Mouse (Mus musculus): ENCODE results near the gene Limk1.

Gene Limk1

DNA sequence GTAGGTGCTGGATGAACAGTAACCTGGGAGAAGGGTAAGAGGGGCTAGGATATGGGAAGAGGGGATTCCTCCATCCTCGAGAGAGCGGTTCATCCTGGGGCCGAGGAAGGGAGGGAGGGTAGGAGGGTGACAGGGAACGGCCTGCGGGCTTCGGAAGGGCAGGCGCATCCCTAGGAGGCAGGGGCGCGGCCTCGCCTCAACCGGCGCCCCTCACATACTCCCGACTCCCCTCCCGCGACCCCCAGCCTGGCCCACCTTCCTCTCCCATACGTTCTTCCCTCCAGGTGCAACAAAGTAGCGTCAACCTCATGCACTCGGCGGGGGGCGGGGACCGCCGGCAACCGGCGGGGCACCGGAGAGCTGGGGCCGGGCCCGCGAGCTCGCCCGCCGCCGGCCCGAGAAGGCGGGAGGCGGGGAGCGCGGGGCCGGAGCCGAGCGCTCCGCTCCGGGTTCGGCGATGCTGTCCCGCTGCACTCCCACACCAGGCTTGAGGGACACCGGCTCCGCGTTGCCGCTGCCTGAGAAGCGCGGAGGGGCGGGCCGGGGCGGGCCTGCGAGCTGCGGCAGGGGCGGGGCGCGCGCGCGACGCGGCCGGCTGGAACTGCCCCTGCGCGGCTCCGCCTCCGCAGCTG, at the start of gene Limk1:
Limk1 (minus strand) TSS at position 513 of the 632 bp plus-strand sequence.
- DNase-seq, result no peak

DNA sequence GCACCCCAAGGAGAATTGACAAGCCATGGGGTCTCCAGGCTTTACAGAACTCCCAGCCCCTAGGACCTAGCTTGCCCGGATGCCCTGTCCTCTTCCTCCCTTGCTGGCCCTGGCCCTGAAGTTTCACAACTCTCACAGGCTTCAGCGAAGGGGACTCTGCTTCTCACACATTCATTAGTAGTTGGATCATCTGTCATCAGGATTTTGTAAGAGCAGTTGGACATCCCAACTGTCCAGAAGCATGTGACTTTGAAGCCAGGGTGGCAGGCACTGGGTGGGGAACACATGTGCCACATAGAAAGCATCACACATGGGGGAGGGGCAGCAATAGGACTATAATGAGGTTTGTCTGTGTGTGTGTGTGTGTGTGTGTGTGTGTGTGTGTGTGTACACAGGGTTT, 46.5 kb upstream of the Limk1 start:
- no peak for DNase-seq

DNA sequence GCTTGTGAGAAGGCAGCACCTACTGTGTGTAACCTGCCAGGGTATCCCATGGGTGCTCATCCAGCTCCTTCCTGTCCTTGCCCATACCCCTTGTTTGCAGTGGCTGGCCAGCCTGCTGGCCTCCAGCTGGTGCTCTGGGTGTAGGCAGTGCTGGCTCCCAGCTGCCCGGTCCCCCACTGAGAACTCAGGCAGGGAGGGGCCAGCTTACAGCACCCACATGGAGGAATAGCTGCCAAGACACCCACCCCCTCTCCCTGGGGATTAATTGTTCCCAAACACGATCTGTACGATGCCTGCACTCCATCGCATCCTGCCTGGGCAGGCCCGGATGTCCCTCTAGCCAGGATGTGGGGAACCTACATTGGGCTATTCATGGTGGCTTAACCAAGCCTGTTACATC, 45.7 kb upstream of the Limk1 start:
- DNase-seq, result no peak

DNA sequence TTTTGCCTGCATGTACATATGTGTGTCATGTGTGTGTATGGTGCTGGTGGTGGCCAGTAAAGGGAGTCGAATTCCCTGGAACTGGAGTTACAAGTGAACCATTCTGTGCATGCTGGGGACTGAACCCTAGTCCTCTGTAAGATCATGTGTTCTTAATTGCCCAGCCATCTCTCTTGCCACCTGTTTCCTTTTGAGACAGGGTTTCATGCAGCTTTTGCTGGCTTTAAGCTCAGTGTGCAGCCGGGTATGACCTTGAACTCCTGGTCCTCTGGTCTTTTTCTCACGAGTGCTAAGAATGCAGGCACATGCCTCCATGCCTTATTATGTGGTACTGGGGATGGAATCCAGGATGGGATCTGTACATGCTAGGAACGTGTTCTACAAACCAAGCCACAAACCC, 44.8 kb upstream of the Limk1 start:
- no peak for DNase-seq

DNA sequence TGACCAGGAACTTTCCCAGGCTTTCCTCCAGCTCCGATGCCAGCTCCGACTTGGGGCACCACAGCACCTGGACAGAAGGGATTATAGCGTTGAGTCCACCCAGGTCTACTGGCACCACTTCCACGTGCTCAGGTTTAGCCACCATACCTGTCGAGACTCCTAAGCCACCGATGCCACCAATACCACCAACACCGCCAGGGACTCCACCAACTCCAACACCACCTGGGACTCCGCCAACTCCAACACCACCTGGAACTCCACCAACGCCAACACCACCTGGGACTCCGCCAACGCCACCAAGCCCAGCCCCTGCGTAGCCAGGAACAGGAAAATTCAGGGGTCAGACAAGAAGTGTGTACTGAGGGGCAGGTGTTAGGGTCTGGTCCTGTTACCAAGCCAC, 40.7 kb upstream of the Limk1 start:
- no peak for DNase-seq

DNA sequence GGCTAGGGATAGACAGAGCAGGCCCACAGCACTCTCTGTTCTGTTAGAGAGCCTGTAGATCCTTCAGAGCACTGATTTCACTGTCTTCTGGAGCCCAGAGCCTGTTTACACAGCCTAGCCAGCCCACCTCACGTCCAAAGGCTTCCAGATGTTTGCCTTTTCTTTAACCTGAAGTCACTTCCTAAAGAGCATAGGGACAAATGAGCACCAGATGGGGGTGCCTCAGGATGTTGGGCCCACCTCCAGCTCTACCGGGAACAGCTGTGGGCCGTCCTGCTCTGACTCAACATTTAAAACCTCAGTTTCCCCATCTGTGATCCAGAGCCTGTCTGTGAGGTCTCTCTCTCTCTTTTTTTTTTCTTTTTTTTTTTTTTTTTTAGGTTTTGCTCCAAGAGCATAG, 40.1 kb upstream of the Limk1 start:
- peak; percentile 62 for DNase-seq

DNA sequence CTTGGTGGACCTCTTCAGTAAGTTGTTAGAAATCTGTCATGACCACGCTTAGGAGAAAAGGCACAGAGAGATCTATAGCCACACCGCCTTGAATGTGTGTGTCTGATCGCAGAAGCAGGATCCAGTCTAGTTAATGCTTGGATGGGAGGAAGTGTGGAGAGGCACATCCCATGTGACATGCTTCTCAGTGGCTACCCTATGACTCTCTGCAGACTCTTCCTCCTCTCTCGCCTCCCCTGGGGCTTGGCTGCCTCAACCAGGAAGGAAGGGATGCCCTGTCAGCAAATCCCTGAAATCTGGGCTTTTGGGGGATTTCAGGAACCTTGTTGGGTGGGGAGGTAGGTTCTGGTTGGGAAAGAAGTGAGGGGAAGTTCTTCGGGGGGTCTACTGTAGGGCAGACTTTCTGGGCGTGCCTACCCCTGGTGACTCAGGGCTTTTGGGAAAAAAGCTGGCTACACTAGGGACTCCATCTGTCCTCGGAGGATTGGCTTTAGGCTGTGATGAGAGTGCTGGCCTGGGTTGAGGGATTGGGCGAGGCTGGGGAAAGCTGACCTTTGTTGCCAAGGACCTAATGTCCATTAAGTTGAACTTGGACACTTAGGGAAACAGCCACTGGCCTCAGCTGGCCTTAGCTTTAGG, 38.7 kb upstream of the Limk1 start:
- no peak for DNase-seq

DNA sequence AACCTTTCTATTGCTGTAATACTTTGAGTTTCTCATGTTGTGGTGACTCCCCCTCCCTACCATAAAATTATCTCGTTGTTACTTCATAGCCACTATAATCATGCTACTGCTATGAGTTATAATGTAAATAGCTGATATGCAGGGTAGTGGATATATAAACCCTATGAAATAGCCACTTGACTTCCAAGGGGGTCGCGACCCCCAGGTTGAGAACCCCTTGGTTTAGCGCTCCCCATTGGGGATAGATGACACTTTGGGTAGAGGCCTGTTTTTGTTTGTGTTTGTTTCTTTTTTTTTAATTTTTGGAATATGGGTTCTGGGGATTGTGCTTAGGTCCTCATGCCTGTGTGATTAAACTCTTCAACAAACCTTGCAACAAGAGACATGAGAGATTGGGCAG, 36.9 kb upstream of the Limk1 start:
- no peak for DNase-seq

DNA sequence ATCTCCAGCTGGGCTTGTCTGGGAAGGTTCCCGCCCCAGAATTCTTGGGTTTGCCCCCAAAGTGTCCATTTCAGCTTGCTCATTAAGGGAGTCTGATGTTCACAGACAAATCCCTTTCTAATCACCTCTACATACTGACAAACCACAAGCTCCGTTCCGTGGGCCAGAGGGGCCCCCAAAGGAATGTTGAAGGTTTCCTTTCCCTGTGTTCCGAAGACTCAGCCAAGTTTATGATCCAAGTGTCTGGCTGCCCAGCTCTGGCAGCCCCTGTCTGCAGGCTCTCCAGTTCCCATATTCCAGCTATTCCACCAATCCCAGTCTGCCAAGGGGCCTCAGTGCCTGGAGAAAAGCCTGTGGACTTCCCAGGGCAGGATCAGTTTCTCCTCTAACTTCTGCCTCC, 31.7 kb upstream of the Limk1 start:
- DNase-seq, result no peak

DNA sequence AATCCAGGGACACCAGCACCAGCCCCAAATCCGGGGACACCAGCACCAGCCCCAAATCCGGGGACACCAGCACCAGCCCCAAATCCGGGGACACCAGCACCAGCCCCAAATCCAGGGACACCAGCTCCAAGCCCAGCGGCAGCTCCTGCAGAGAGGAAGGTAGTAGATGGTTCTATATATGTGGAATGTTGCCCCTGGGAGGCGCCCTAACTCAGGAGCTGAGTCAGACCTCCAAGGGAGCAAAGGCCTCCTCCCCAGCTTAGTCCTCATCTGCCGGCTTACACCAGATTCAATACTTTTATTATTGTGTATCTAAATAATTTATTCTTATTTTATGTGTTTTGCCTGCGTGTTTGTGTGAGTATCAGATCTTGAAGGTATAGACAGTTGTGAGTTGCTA, 22.7 kb upstream of the Limk1 start:
- DNase-seq, result no peak

DNA sequence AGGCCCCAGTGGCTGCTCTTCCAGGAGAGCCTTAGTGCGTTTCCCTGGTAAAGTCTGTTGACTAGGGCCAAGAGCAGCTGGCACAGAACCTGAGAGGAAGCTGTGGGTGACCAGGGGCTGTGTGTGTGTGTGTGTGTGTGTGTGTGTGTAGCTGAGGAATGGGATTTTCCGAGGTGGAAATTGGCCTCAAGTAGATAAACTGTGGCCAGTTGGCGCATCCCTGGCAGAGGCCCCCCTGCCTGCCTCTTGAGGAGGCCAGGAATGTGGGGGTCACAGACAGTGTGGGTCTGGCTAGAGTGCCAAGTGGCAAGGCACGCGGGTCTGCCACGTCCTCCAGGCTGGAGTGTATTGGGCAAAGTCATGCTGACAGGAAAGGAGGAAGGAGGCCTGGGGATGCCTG, 20.9 kb upstream of the Limk1 start:
- DNase-seq, result no peak

DNA sequence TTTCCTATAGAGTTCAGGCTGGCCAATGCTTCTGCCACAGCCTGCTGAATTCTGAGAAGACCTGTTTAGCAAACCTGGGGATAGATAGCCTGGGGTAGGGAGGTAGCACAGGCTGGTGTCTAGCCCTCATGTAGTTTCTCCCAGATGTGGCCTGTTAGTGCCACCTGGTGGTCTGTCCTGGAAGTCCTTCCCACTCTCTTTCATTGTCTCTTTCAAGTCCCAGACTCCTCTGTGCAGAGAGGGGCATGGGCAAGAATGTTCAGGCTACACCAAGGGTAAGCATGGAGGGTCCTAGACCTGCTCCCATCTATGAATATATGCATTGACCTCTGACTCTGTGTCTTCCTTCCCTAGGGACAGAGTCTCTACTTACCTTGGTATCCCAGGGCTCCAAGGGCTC, 15.8 kb upstream of the Limk1 start:
- peak; percentile 75 for DNase-seq

DNA sequence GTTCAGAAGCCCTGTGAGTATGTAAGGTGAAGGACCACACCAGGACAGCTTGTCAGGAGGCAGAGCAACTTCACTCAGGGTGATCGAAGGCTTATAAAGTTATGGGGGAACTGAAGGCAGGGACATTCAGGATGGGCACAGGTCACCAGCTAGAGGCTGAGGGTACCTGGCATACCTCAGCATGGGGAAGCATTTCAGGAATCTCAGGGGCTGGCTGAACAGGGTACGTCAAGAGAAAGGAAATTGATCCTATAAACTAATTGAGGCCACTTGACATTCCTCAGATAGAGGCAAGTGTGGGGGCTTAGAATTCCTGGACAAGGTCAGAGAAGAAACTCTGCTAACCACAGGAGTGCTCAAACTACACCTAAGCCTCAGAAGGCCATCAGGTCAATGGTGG, 7.1 kb upstream of the Limk1 start:
- DNase-seq, result no peak

DNA sequence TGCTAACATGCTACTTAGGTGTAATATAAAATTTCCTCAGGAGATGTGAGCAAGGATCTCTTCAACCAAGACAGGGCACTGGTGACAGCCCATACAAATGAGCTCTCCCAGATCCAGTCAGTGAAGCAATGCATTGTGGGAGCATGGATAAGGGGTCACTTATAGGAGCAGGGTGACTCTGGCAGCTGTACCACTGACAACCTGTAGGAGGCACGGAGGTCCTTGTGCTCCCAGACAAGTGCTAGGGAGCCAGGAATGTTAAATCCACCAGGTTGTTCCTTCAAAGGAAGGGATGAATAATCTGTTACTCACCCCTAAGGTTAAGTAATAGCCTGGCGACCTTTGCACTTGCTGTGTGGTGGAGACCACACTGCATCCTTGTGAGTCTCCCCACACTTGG, 6.7 kb upstream of the Limk1 start:
- peak; percentile 33 for DNase-seq

DNA sequence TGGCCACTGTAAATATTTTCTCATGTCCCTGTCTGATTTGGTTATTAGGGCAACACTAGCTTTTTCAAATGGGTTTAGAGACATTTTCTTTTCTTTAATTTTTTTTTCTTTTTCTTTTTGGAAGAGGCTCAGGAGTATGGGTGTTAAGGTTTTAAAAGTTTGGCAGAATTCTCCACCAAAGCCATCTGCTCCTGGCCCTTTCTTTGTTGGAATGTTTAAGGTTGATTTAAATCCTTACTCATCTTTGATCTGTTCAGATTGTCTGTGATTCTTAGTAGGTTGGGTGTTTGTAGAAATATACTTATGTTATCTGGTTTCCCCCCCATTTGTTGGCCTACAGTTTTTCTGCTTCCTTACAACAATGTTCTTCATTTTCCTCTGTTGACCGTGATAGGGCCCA, 4.3 kb upstream of the Limk1 start:
- DNase-seq, result no peak

DNA sequence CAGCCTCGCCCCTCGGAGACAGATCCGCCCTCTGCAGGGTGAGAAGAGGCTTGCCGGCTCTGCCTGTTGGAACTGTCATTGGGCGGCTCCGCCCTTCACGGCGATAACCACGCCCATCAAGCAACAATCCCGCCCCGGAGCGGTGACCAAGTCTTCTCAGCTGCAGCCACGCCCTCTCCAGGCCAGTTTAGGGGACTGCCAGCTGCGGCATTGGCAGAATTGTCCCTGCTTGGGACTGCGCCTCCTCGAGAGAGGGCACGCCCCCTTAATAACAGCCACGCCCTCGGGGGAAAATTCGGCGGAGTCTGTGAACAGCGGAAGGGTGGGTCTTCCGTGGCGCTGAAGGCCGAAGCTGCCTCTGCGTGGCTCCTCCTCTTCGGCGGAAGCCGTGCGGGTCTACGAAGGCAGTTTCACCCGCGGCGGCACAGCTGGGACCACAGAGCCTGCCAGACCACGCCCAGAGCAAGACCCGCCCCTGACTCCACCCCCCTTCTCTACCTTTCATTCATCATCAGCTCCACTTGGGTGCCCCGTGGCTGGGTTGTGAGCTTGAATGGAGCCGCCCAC, 403 bp upstream of the Limk1 start:
- DNase-seq, result peak; percentile 99

DNA sequence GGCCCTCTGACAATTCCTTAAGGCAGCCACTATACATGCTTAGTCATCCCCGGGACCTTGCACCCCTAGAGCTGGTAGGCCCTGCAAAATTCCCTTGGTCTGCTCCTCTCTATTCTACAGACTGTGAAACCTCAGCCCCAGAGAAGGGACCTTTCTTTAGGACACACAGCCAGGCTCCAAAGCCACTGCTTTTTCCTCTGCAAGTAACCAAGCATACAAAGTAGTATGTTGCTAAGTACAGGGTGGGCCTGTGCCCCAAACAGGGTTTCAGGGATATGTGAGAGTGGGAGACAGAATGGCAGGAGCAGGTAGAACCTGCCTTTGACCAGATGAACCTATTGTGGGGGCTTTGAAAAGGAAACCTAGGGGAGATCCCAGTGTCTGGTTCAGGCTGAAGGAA, 1.2 kb downstream of the Limk1 start:
- DNase-seq, result no peak

DNA sequence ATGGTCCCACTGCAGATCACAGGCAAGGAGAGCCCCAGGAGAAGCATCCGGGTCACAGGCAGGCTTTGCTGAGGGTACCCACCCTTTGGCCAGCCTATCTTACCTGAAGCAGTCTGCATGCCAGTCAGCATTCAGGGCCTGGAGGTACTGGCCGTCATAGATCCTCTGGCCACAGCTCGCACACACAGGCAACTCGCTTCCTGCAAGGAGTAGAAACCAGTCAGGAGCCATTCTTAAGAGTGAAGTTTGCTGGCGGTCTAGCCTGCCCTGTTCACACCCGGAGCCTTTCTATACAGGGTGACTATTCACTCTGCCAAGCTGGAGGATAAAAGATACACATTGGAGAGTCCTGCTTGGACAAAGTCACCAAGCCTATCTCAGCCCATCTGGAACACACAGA, 1.9 kb downstream of the Limk1 start:
- no peak for DNase-seq

DNA sequence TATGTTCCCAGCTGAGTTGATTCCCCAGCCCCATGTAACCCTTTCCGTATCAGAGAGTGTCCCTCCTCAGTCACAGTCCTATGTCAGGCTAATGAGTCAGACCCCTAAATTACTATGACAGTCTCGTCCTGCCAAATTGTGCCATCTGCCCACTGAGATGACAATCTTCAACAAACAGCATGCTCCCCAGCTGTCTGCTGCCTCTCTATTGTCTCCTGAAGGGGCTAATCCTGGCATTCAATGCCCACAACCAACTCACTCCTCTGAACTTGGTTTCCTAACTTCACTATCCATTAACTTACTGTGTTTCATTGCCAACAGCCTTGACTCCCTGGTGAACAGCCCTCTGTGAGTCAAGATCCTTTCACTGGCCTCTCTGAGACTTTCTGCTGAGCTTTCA, 4.0 kb downstream of the Limk1 start:
- no peak for DNase-seq

DNA sequence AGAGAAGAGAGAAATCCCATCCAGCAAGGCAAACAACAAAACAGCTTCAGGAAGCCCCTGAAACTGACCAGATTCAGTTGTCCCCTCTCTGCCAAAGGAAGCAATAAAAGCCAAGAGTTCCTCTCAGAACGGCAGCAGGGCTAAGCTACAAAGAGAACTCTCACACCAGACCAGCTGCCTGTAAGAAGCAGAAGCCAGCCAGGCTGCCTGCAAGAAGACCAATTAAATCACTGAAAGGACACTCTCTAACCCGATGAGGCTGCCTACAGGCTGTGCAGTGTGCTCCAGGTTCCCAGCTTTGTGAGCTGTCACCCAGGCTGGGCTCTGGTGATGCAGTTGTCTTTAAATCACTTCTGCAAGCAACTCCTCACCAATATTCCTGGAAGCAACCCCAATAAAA, 4.6 kb downstream of the Limk1 start:
- DNase-seq, result no peak

DNA sequence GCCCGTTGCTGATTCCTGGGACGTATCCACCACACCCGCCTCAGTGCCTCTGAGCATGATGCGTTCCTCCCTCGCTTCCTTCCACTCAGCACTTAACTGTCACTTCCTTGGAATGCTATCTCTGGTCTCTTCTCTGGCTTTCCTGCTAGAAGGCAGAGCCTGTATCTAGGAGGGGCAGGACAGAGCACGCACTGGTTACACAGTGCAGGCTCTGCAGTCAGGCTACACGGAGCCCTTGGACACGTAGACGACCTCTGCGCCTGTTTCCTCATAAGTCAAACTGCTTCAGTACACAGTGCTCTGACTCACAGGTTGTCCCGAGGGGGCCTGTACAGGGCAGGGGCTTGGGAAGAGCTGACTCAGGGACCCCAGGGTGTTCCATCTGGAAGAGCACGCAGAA, 8.2 kb downstream of the Limk1 start:
- no peak for DNase-seq

DNA sequence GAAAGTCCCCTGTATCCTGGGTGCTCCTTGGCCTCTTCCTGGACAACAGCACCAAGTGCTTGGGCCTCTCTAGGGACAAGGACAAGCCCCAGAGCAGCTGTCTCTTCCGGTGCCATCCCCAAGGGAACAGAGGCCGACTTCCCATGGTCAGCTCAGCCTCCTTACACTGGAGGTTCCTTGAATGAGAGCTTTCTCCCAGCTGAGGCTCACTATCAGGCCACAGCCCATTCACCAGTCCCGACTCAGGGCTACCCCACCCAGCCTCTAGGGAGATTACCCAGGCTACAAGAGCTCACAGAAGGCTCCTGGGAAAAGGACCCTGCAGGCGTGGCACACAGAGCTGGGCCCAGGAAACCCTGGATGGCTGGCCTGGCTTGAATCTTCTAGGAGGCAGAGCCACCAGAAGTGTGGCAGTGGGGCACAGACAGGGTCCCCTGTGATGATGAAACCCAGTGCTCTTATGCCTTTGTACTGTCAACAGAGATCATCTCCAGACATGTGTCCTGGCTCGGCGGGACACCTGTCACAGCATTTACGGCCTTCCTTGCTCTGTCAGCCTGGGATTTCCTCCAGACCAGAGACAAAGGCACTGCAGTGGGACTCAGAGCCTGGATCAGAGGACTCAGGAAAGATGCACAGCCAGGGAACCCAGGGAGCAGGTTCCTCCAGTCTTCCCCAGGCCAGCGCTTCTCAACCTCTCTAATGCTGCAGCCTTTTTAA, 9.4 kb downstream of the Limk1 start:
- DNase-seq, result no peak

DNA sequence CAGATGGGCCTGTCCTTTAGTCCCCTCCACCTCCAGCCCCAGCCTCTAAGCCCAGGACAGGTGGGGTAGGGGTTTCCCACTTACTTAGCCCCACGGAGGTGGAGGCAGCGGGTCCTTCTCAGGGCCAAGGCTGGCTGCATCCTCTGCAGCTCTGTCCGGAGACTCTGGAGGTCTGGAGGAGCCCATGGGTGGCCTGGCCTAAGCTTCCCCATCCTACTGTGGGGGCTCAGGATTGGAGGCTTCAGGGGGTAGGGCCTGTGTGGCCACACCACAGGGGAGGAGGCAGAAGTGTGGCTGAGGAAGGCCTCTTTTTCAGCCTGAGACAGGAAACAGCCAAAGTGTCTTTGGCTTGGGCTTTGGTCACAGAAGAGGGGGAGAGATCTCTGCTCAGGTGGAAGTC, 10.4 kb downstream of the Limk1 start:
- no peak for DNase-seq

DNA sequence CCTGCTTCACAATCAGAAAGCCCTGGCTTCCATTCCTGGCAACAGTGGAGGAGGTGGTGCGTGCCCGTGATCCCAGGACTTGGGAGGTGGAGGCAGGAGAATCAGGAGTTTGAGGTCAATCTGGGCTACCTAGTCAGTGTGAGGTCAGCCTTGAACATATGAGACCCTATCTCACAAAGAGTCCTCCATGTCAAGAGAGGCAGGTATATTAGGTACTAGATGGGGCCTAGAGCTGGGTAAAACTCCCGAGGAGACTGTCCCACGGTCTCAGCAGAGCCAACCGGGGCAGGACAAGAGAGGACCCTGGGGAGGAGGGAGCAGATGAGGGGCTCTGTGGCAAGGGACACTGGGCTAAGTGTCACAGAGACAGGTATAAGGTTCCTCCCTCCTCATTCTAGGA, 10.9 kb downstream of the Limk1 start:
- no peak for DNase-seq
